Mouse (Mus musculus) left cerebral cortex, adult 18-20 months (tissue): ENCODE results near the gene Eml6. TPM values are rescaled to one million over a fixed set of nuclear protein-coding genes. Genes with fewer than 3 reads are reported as not detected.
"Not testable (repeated sequence)": the region's sequence is repeated elsewhere in the genome, so short reads cannot be mapped to it uniquely, and the experiment has no call there.

Source experiments
- DNase-seq, 2 experiments: peaks; one replicate each; pipeline ENCODE4 v3.0.0; 2021 to 2022; ENCODE audit warnings: low spot score in 2 of 2, mixed read lengths in 1 of 2
- long read RNA-seq, 2 experiments: library from polyadenylated mRNA; stranded (forward); transcript quantifications; one replicate each; pipeline ENCODE4 v2.0.0; 2021
- total RNA-seq, 2 experiments: library from RNA; stranded (reverse); gene quantifications; 2 replicates each; pipeline ENCODE4 v1.2.3; 2021

The Eml6 gene
- total RNA-seq: 10 to 100 TPM; 15.9 to 17.7 TPM
- long read RNA-seq, experiment 1, partial matches to known transcripts: 2 of 4 reads
- long read RNA-seq, experiment 1, other reads (novel, unspliced or antisense): 2 of 4 reads
- long read RNA-seq, experiment 2, full-length matches to known transcripts: 1 of 5 reads
- long read RNA-seq, experiment 2, partial matches to known transcripts: 1 of 5 reads
- long read RNA-seq, experiment 2, other reads (novel, unspliced or antisense): 3 of 5 reads

GRCm38 (mm10) chr11:30025835-30026472 lies at the start of gene Eml6:
TSS of gene Eml6 (minus strand) at chr11:30026033.
- DNase-seq: peak; percentile 94 to 97

GRCm38 (mm10) chr11:30057299-30057698 lies 31.5 kb upstream of the Eml6 start:
- peak in 1 of 2 experiments; percentile 8 for DNase-seq

DNA sequence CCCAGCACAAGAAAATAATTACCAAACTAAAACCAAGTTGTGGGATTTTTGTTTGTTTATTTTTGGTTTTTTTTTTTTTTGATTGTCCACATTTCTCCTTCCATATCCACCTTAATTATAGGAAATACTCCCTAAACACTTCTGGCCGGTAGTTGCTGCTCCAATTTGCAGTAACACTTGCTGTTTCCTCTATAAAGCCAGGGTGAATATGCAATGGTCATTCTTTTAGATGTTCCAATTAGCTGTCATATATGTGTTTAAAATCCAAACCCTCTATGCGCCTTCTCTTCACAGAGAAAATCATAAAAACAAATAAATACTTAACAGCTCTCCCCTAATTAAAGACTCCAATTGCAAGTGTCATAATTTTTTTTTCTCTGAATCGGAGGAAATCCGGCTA lies 689 bp downstream of the Eml6 start:
- no peak for DNase-seq

DNA sequence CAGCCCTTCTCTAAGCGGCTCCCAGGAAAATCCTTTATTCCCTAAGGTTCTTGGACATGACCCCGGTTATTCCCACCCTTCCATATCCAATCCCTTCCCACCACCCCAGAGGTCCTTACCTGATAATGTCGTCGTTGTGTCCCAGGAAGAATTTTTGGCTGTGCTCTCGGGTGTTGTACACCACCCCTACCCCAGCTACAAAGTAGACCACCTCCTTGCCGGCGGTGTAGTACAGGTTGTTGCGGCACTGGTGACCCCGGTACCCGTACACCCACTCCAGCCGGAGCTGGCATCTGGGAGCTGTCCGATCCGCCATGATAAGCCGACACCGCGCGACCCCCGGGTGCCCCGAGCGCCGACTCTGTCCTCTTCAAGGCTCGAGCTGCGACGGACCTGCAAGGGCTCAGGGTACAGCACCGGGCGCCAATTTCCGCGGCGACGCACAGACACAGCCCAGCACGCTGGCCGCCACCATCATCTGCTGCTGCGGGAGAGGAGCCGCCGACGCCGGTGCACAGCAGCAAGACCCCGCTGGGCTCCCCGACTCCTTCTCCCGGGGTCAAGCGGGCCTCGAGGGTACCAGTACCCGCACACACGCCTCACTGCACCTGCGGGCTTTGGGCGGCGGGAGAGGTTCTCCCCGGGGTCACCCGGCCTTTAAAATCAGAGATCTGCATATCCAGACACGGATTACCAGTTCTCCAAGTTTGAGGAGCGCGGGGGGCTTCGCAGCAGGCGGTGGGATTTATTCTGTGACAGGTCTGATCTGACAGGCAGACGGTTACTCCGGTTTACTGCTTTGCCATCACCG lies 1.4 kb downstream of the Eml6 start:
- DNase-seq: peak; percentile 32 to 59

DNA sequence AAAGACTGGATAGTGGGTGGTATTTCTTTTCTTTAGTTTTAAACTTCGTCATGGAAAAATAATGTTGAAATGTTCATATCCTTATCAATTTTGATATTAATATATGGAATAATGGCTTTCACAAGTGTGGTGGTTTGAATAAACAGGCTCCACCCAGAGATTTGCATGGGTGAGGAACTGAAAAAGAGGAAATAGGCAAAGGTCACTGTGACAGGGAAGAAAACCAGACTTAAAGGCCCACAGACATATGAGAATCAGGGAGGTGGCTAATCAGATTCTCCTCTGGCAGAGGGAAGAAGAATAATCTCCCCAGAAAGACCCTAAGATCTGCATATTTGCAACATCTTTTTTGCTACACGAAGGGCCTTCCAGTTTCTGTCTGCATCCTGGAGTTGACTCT lies 39.6 kb downstream of the Eml6 start:
- DNase-seq: no peak

DNA sequence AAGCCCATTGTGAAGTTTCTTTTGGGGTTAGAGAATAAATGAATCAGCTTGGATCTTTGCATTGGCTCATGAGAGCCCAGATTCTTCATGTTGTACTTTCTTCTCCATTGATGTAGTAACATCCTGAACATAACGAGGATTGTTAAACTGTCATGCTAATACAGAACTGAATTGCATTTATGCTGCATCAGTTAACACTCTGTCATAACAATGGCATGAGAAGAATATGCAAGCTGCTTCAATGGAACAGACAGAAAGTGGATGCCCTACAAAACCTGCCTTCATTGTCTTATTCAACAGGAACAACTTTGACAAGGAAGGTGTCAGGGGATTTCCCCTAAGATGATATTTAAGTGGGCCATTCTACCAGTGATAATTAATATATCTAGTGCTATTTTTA lies 57.0 kb downstream of the Eml6 start:
- no peak for DNase-seq

GRCm38 (mm10) chr11:29959366-29959765 lies 66.5 kb downstream of the Eml6 start:
- no peak for DNase-seq

DNA sequence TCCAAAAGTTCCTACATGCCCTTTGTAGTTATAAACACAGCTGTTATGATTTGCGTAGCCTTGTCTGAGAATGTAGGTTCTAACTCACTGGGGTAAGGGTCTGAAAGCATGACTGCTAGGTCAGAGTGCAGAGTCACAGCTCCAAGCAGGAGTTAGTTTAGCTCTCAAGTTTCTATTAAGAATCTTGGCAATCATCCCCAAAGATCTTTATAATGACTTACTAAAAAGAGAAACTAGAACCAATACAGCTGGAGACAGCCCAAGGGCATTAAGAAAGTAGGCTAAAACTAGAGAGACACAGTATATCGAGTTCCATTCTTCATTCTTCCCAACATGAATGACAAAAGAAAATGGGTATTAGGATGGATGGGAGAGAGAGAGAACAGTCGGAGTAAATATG lies 81.2 kb downstream of the Eml6 start:
- no peak for DNase-seq

GRCm38 (mm10) chr11:29924332-29924731 lies 101.5 kb downstream of the Eml6 start:
- peak in 1 of 2 experiments; percentile 5 for DNase-seq

DNA sequence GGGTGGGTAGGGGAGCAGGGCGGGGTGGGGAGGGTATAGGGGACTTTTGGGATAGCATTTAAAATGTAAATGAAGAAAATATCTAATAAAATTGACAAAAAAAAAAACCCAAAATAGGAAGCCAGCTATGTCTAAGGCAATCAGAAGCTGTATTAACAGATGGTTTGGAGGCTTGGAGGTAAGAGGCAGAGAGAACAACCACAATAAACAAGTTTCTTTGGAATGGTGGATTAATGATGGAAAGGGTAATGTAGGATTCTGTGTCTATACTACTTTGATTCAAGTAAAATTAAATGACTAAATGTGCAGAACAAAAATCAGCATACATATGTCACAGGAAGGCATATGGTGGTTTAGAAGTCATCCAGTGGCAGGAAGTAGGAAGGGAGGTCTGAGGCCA lies 102.0 kb downstream of the Eml6 start:
- DNase-seq: no peak

DNA sequence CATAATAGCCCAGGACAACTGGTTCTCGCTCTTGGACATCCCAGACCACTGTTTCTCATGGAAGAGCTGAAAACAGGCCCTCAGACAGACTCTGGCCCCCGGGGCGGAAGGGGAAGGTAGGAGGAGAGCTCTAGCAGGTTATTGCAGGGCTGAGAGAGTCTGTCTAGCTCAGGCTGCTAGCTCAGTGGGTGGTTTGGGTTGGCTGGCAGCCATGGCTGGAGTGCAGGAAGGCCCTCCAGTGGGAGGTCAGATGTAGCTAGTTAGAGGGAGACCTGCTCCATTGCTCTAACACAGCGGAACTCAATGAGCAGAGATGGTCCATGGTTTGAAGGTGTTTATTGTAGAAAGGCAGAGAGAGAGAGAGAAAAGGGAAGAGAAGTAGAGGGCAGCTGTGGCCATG lies 112.7 kb downstream of the Eml6 start:
- no peak for DNase-seq

GRCm38 (mm10) chr11:29909330-29909729 lies 116.5 kb downstream of the Eml6 start:
- DNase-seq: no peak

- DNase-seq: peak; percentile 75 to 76
Measured at GRCm38 (mm10) chr11:29885160-29885559, 140.7 kb downstream of the Eml6 start.

GRCm38 (mm10) chr11:29884355-29884754 lies 141.5 kb downstream of the Eml6 start:
- DNase-seq: no peak

GRCm38 (mm10) chr11:29883024-29883423 lies 142.8 kb downstream of the Eml6 start:
- DNase-seq: no peak

DNA sequence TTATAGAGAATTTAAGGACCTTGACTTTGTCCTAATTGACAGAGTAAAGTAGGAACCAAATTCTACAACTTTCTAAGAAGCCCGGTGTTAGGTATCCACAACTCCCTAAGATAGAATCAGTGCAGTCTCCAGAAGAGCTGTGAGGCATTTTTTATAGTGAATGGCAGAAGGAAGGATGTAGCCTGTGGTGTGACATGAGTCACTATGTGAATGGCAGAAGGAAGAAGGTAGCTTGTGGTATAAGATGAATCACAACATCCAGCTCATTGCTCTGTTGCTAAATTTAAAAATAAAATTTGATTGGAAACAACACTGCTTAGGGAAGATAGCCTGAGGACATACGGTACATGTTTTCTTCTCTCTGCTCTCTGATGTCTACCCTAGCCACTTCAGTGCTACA lies 146.2 kb downstream of the Eml6 start:
- DNase-seq: no peak

DNA sequence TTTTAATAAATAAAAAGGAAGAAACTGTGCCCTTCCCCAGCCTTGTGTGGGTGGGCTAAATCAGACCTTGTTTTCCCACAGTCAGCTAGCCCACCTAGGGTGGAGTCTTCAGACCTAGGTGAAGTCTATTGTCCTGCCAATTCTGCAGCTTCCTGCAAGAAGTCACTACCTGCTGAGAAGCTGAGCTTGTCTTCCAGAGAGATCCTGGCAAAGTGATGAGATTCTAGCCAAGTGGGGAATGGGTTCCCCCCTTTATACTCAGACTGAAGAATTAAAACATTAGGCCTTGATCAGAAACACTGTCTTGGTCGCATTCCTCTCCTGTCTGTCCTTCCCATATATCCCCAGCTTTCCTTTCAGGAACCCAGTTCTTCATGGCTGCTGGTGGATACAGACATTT lies 147.9 kb downstream of the Eml6 start:
- DNase-seq: no peak

DNA sequence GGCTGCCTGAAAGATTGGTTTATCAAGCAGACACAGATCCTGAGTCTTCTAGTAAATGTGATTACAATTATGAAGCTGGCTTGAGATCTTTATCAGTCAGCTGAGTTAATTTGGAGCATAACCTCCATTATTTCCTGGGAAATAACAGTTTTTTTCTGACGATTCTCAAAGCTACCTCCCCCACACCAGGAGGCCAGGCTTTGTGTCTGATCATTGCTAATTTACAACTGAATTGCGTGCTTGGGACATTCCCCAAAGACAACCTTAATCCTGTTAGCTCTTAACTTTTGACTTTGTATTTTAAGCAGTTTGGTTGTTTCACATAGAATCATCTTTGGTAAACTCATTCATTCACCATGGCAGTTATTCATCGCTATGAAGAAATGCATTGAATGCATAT lies 148.6 kb downstream of the Eml6 start:
- DNase-seq: no peak

GRCm38 (mm10) chr11:29874781-29875180 lies 151.1 kb downstream of the Eml6 start:
- DNase-seq: not testable (repeated sequence)

DNA sequence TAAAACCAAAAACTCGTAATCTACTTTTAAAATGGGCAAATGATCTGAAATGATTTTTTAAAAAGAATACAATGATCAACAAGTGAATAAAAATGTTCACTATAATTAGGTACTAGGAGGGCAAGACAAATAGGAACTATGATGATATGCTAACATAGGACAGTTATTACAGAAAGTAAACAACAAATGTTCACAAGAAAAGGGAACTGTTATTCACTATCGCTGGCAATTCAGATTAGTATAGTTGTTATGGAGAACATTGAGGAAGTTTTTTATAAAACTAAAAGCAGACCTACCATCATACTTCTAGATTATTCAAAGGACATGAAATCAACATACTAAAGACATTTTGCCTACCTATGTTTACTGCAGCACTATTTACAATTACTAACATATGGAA lies 155.7 kb downstream of the Eml6 start:
- no peak for DNase-seq

DNA sequence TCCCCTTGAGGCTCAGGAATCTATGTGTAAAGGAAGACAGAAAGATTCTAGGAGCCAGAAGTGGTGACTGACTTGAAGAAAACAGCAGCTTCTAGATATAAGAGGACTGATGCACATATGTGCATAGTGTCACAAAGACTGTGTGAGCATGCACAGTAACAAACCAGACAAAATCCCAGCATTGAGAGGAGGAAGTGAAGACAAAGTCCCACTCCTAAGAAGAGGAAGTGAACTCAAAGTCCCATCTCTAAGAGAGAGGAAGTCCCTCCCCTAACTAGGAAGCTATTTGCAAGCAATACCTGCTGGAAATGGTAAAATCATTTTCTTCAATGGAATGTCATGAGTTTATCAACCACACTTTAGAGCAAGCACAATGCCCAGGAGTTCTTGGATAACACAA lies 161.6 kb downstream of the Eml6 start:
- DNase-seq: no peak

- peak; percentile 40 to 61 for DNase-seq
Measured at GRCm38 (mm10) chr11:29861750-29862397, 164.0 kb downstream of the Eml6 start.
